In genomic region chr19:44292941-44293768, GRCm38 (mm10) we compare ENCODE assay signal across 8 mouse cellular contexts. TPM values are rescaled to one million over a fixed set of nuclear protein-coding genes. Genes with fewer than 3 reads are reported as not detected.
DNase-seq lines count a peak whose midpoint lies in the region; ATAC-seq and TF ChIP-seq lines count a peak whose summit lies in the region.

Scd2 (plus strand) TSS chr19:44293674.

- no peak for DNase-seq in layer of hippocampus, adult 2 months (ENCODE audit: low spot score in 2 of 2)
- no peak for DNase-seq in layer of hippocampus, adult 9-10 months (ENCODE audit: low spot score)
- peak; percentile 72 for DNase-seq in R1 (ENCODE audit: low read depth, low spot score)
- DNase-seq in hindbrain, embryonic 14.5 days (ENCODE audit: low spot score) = no peak
- no peak for DNase-seq in liver, embryonic 11.5 days (ENCODE audit: low spot score)
- peak; percentile 62 for DNase-seq in retina, postnatal 1 day
- DNase-seq in spleen, postnatal 14 days (ENCODE audit: low spot score in 2 of 2) = no peak

- H3K9ac ChIP-seq in hindbrain, embryonic 14.5 days = peak within 1 kb of the TSS; percentile 93
- peak within 1 kb of the TSS; percentile 90 for H3K9ac ChIP-seq in liver, embryonic 11.5 days (ENCODE audit: low read depth, low read length)

- peaks cover 37% of the 10 kb centered on the region for H3K4me1 ChIP-seq in hindbrain, embryonic 14.5 days (replicated peaks; ENCODE audit: control insufficient read depth, insufficient read depth, low read length)
- peaks cover 47% of the 10 kb centered on the region for H3K4me1 ChIP-seq in liver, embryonic 11.5 days (replicated peaks; ENCODE audit: control insufficient read depth, insufficient read depth, low read length)

- H3K4me3 ChIP-seq in layer of hippocampus, adult 2 months = peak within 1 kb of the TSS; percentile 98
- peak within 1 kb of the TSS; percentile 65 for H3K4me3 ChIP-seq in hindbrain, embryonic 14.5 days (replicated peaks; ENCODE audit: low read length)
- peak within 1 kb of the TSS; percentile 88 for H3K4me3 ChIP-seq in liver, embryonic 11.5 days (ENCODE audit: low read depth, low read length)

- no peak for TF ChIP-seq CTCF in layer of hippocampus, adult 2 months (conservative IDR thresholded peaks at IDR 0.05)

- H3K27me3 ChIP-seq in hindbrain, embryonic 14.5 days (ENCODE audit: control insufficient read depth, insufficient read depth, low read length) = no peaks in the 10 kb centered on the region
- H3K27me3 ChIP-seq in liver, embryonic 11.5 days (replicated peaks; ENCODE audit: control insufficient read depth, insufficient read depth, low read length) = no peaks in the 10 kb centered on the region

- H3K27ac ChIP-seq in layer of hippocampus, adult 2 months = peak within 1 kb of the TSS; percentile 100
- H3K27ac ChIP-seq in hindbrain, embryonic 14.5 days = peak within 1 kb of the TSS; percentile 97
- H3K27ac ChIP-seq in liver, embryonic 11.5 days (ENCODE audit: low read depth, low read length) = peak within 1 kb of the TSS; percentile 97

- H3K4me2 ChIP-seq in hindbrain, embryonic 14.5 days (replicated peaks) = peak within 1 kb of the TSS; percentile 99
- peak within 1 kb of the TSS; percentile 97 for H3K4me2 ChIP-seq in liver, embryonic 11.5 days

- ATAC-seq in erythroblast, adult 5-6 weeks (replicated peaks; ENCODE audit: low FRiP score, poor library complexity, severe bottlenecking) = no peak
- ATAC-seq in hindbrain, embryonic 14.5 days (ENCODE audit: low FRiP score) = no peak; the same call in 1 of the 2 replicates
- peak; percentile 30 for ATAC-seq in liver, embryonic 11.5 days (replicated peaks; ENCODE audit: low FRiP score)

- peaks cover 23% of the 10 kb centered on the region for H3K36me3 ChIP-seq in hindbrain, embryonic 14.5 days (replicated peaks; ENCODE audit: control insufficient read depth, insufficient read depth)
- peaks cover 29% of the 10 kb centered on the region for H3K36me3 ChIP-seq in liver, embryonic 11.5 days (ENCODE audit: control insufficient read depth, insufficient read depth, low read length)

- no peaks in the 10 kb centered on the region for H3K9me3 ChIP-seq in hindbrain, embryonic 14.5 days (ENCODE audit: control insufficient read depth, low read length)
- no peaks in the 10 kb centered on the region for H3K9me3 ChIP-seq in liver, embryonic 11.5 days (ENCODE audit: control insufficient read depth, low read length)

- 1% methylated on average over 21 of the region's 21 CpGs for WGBS in hindbrain, embryonic 14.5 days
- WGBS in liver, embryonic 11.5 days = 4% methylated on average over 21 of the region's 21 CpGs

RNA-seq across cellular contexts. Expression of gene Scd2, which starts in this region (rescaled TPM):
- 100 to 1,000 TPM; 597 to 622 TPM for total RNA-seq in layer of hippocampus, adult 2 months (2021)
- total RNA-seq in erythroblast, adult 5-6 weeks (2015; ENCODE audit: low replicate concordance) = 11.3 and 16.7 TPM in 2 replicates
- total RNA-seq in erythroblast, adult 5-6 weeks (2017; ENCODE audit: low replicate concordance) = 17.3 and 20.9 TPM in 2 replicates
- polyA plus RNA-seq in hindbrain, embryonic 14.5 days (2014; fragmentation: Nextera tagmentation; extraction: Ambion mirVana) = 323 and 381 TPM in 2 replicates
- polyA plus RNA-seq in liver, embryonic 11.5 days (2014; fragmentation: Nextera tagmentation; extraction: Ambion mirVana) = 212 and 231 TPM in 2 replicates

Comparison
In these comparisons a context has a peak if more than half of its experiments do, and no peak if none do; other contexts are left out.
1. RNA of gene Scd2 (total RNA-seq): 597 to 622 TPM in layer of hippocampus, adult 2 months; 11.3 to 20.9 TPM in erythroblast, adult 5-6 weeks; every median in the first group is over 10 times any median in the second.
2. DNase-seq: peak in R1 (single experiment) and retina, postnatal 1 day (single experiment); none in layer of hippocampus, adult 2 months (0 of 2), layer of hippocampus, adult 9-10 months (single experiment), hindbrain, embryonic 14.5 days (single experiment), liver, embryonic 11.5 days (single experiment) and spleen, postnatal 14 days (0 of 2).
3. Peak in every context shown above with its lines, with median percentiles within 50 percentile points of each other: H3K27ac ChIP-seq and H3K4me3 ChIP-seq.